Mouse (Mus musculus) testis, postnatal 10 days (tissue): Measurements from ENCODE around the gene Abhd14b.

Source experiments
- DNase-seq: peaks from one replicate; pipeline ENCODE4 v3.0.0; 2021; ENCODE audit warnings: low spot score

The Abhd14b gene

DNA sequence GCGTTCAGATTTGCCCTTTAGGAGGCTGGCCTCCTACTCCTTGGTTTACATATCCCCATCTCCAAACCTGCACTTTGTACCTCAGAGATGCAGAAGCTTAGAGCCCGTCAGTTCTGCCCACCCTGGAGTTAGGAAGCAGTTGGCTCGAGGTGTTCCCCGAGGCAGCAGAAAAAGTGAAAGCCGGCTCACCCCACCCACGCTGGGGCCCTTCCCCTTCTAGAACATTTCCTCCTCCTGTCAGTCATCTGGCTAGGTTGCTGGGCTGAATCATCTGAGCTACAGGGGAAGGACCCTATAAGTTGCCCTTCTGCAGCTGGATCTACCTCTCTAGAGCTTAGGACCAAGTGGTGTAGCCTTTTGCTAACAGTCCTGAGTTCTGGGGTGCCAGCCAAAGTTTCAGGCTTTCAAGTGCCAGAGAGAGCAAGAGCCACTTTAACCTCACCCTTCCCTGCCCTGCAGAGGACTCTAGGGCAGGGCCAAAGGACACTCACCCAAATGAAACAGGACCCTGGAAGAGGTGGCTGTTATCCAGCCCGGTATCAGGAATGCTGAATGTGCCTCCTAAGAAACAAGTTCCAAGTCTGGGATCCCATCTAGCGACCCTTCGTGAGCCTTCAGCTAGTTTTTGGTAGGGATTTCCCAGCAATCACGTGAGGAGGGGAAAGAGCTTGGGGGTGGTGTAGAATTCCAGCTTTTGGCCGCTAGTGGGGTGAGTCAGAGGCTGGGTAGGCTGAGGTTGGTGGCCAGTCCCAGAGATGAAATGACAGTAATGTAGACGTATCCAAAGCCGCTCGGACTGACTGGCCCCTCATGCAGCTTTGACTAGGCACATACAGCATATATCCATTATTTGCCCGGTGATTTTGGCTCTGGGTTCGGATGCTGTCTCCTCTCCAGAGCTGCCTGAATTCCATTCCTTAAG lies 29.0 kb downstream of the Abhd14b start:
- peak; percentile 60 for DNase-seq

DNA sequence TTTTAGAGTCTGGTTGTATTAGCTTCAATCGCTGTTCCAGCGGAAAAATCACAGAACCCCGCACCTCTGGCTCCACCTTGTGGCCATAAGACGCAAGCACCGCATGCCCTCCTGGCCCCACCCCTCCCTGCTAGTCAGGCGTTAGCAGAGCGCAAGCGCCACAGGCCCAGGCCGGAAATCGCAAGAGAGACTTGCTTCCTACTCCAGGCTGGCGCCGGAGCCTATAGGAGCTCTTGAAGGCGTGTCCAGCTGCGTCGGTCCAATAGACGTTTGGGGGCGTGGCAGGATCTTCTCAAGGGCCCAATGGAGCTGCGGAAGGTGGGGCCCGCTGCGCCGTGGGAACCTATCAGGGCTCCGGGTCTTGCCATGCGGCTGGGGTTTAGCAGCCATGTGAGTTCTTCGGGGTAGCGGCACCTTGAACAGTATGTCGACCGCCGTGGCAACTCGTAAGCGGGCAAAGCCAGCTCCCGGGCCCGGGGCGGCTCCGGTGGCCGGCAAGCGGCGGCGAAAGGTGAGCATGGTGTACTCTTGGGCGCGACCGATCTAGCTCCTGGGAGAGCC lies 29.7 kb downstream of the Abhd14b start, which contains the start of gene Parp3:
Gene Parp3 (minus strand): TSS at position 26 of the 561 bp plus-strand sequence.
- DNase-seq: peak; percentile 98

DNA sequence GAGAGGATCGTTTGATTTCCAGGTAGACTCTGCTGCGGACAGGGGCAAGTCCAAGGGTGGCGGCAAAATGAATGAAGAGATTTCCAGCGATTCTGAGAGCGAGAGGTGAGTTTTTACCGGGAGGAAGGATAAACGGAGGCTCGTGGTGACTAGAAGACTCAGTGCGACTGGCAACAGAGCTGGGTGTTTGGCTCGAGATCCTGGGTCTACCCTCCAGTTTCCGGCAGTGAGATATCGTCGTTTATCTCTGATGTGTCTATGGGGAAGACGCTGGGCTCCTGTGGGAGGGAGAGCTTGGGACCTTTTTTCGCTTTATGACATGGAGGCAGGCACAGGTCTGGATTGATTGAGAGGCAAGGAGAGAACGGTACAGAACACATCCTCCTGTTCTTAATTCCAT lies 30.4 kb downstream of the Abhd14b start:
- peak; percentile 39 for DNase-seq

GRCm38 (mm10) chr9:106478101-106478500 lies 30.8 kb downstream of the Abhd14b start:
- peak; percentile 34 for DNase-seq

DNA sequence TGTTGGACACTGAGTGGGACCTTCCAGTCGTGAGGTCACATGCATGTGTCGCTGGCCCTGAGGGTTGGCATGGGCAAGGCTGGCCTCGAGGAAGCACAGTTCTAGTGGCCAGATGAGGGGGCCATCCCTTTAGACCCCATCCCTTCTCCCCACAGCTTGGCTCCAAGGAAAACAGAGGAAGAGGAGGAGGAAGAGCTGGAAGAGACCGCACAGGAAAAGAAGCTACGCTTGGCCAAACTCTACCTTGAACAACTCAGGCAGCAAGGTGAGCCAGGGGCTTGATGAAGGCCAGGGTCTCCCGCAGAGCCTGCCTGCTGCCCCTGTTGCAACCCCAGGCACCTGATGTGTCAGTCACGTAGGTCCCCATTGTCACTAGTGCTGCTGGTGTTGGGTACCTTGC lies 33.3 kb downstream of the Abhd14b start:
- peak; percentile 35 for DNase-seq

DNA sequence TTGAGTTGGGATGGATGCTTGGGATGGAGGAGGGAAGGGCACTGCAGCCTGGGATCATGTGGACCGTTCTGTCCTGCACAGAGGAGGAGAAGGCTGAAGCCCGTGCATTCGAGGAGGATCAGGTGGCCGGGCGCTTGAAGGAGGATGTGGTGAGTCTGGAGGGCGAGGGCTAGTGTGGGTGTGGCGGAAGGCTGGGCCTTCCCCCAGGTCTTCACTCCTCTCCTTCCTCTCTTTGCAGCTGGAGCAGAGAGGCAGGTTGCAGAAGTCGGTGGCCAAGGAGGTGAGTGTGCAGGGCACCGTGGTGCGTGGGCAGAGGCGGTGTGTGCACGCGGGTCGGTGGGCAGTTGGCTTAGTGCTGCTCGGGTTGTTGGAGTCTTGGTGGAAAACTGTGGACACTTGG lies 33.8 kb downstream of the Abhd14b start:
- peak; percentile 35 for DNase-seq

DNA sequence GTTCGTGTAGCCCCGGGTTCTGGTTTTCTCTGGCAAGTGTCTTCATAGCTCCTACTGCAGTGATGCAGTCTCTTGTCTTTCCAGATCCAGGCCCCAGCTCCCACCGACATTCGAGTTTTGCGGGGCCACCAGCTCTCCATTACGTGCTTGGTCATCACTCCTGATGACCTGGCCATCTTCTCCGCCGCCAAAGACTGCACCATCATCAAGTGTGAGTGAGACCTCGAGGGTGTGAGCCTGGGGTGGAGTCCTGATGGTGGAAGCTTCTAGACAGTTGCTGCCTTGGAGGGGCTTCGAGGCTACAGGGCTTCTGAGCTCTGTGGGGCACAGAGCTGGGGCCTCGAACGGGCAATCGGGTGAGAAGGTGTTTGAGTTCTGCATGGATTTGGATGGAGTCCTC lies 34.4 kb downstream of the Abhd14b start:
- peak; percentile 33 for DNase-seq

- peak; percentile 37 for DNase-seq
Measured at GRCm38 (mm10) chr9:106482578-106483115, 35.4 kb downstream of the Abhd14b start.

DNA sequence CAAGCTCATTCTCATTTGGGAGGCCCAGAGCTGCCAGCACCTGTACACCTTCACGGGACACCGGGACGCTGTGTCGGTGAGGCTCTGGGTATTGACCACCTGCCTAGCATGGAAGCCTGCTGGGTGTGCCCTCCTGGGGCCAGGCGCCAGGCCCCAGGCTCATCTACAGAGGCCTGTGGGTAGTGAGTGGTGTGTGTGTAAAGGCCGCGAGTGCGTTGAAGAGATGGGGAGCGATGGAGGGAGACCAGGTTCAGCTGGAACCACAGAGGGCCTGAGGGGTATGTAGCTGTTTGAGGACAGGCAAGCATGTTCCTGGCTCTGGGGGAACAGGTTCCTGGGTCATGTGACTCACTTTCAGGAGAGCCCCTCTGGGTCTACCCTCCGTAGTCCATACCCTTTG lies 35.9 kb downstream of the Abhd14b start:
- DNase-seq: no peak

- peak; percentile 39 for DNase-seq
Measured at GRCm38 (mm10) chr9:106483606-106484005, 36.3 kb downstream of the Abhd14b start.

- DNase-seq: peak; percentile 42
Measured at GRCm38 (mm10) chr9:106485076-106485475, 37.8 kb downstream of the Abhd14b start.

- peak; percentile 25 for DNase-seq
Measured at GRCm38 (mm10) chr9:106487602-106488001, 40.3 kb downstream of the Abhd14b start.

GRCm38 (mm10) chr9:106499667-106500066 lies 52.4 kb downstream of the Abhd14b start, which contains the start of gene Iqcf1:
TSS of gene Iqcf1 (plus strand) at chr9:106499967.
- DNase-seq: no peak

DNA sequence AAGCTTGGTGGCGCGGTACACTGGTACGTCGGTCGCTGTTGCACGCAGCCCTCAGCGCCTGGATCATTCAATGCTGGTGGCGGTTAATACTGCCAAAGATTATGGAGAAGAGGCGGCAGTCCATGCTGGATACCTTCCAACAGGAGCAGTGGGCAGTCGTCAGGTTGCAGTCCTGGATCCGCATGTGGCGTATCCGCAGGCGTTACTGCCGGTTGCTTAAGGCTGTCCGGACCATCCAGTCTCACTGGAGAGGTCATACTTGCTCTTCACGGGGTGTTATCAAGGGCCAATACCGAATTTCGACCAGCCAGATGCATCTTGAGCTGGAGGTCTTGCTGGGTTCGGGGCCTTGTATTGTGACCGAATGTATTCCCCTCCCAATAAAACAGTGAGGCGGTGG lies 54.6 kb downstream of the Abhd14b start:
- peak; percentile 29 for DNase-seq
